Mouse (Mus musculus) liver, embryonic 15.5 days (tissue): ENCODE measurements at regions not wholly inside any gene's neighbourhood (a gene's known extent, or its start where the extent isn't known, plus 50 kb on each side); places are given as distances from the start of the nearest gene placed in this dataset.
A peak's percentile ranks its signal among the peaks of the same experiment; 100 is the strongest.

Source experiments
- ATAC-seq: fragments of 200-750 bp; cut with Nextera tagmentation; 2 replicates; pipeline ENCODE4 v1.8.0; 2017; ENCODE audit warnings: moderate number of reproducible peaks, mild to moderate bottlenecking, moderate library complexity; ENCODE audit not compliant: insufficient read depth
- H3K27ac ChIP-seq: fragments of 300-500 bp; sonication (generic); replicated peaks from 2 replicates; pipeline ENCODE4 v1.5.1; 2015; ENCODE audit warnings: mild to moderate bottlenecking, inconsistent platforms
- H3K27me3 ChIP-seq: fragments of 300-500 bp; sonication (generic); 2 replicates; pipeline ENCODE4 v1.6.1; 2015; ENCODE audit warnings: mild to moderate bottlenecking, inconsistent platforms
- H3K36me3 ChIP-seq: fragments of 300-500 bp; sonication (generic); replicated peaks from 2 replicates; pipeline ENCODE4 v1.6.1; 2015; ENCODE audit warnings: moderate library complexity, mild to moderate bottlenecking, inconsistent platforms
- H3K4me1 ChIP-seq: fragments of 300-500 bp; sonication (generic); replicated peaks from 2 replicates; pipeline ENCODE4 v1.6.1; 2015; ENCODE audit warnings: inconsistent platforms
- H3K4me2 ChIP-seq: fragments of 300-500 bp; sonication (generic); 2 replicates; pipeline ENCODE4 v1.6.1; 2015; ENCODE audit warnings: moderate library complexity, mild to moderate bottlenecking, inconsistent platforms
- H3K4me3 ChIP-seq: fragments of 300-500 bp; sonication (generic); replicated peaks from 2 replicates; pipeline ENCODE4 v1.5.1; 2015; ENCODE audit warnings: mild to moderate bottlenecking, inconsistent platforms
- H3K9ac ChIP-seq: fragments of 300-500 bp; sonication (generic); 2 replicates; pipeline ENCODE4 v1.6.1; 2015; ENCODE audit warnings: moderate library complexity, mild to moderate bottlenecking, inconsistent platforms
- H3K9me3 ChIP-seq: fragments of 300-500 bp; sonication (generic); replicated peaks from 2 replicates; pipeline ENCODE4 v1.6.1; 2016; ENCODE audit warnings: inconsistent platforms
- WGBS: fragments of 180-500 bp; shearing (Covaris S2); methylation state at CpG from one replicate; pipeline ENCODE4 v1.1.7; 2015; ENCODE audit warnings: mixed read lengths; ENCODE audit not compliant: insufficient replicate concordance; 5-methylcytosine and 5-hydroxymethylcytosine counted together

GRCm38 (mm10) chr8:80318231-80318870 is 175.2 kb upstream of the Gypa start:
- ATAC-seq = no peak
- no peaks in the 10 kb centered on the region for H3K27me3 ChIP-seq
- 54% methylated on average over 6 of the region's 6 CpGs for WGBS
- no peak overlapping the region for H3K4me3 ChIP-seq
- no peak overlapping the region for H3K27ac ChIP-seq
- no peaks in the 10 kb centered on the region for H3K9me3 ChIP-seq
- peaks cover 26% of the 10 kb centered on the region for H3K4me1 ChIP-seq
- H3K36me3 ChIP-seq = no peaks in the 10 kb centered on the region
- no peak overlapping the region for H3K9ac ChIP-seq
- no peak overlapping the region for H3K4me2 ChIP-seq

- Histone ChIP-seq H3K27ac (no peak overlapping the region), H3K9ac (no peak overlapping the region), H3K27me3 (no peaks in the 10 kb centered on the region), H3K36me3 (no peaks in the 10 kb centered on the region), H3K4me1 (peaks cover 31% of the 10 kb centered on the region), H3K4me2 (peak overlapping the region; percentile 38), H3K9me3 (no peaks in the 10 kb centered on the region), H3K4me3 (no peak overlapping the region)
- WGBS = 19% methylated on average over 13 of the region's 13 CpGs
- ATAC-seq = no peak
Observed at GRCm38 (mm10) chr8:80315371-80315770, 178.2 kb upstream of the Gypa start.

DNA sequence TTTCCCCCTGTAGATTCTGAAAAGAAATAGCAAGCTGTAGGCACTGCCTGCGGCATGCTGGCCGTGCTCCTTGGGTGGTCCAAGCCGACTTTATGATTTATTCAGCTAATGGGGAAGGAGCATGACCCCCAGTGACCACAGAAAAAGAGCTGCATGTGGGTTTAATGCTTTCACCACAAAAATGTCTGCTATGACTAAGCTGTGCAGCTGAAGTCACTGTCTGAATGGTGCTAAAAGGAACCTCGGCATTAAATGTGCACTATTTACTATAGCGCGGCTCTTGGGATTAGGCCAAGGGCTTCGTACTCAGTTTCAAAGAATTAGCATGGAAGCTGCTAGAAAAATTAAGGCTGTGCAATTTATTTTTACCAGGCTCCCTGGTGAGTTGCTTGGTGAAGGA is 178.8 kb upstream of the Gypa start:
- H3K9ac ChIP-seq = no peak overlapping the region
- H3K27me3 ChIP-seq = no peaks in the 10 kb centered on the region
- peaks cover 31% of the 10 kb centered on the region for H3K4me1 ChIP-seq
- no peak; the same call in 1 of the 2 replicates for ATAC-seq
- H3K4me2 ChIP-seq = peak overlapping the region; percentile 38
- H3K9me3 ChIP-seq = no peaks in the 10 kb centered on the region
- H3K4me3 ChIP-seq = no peak overlapping the region
- H3K36me3 ChIP-seq = no peaks in the 10 kb centered on the region
- no peak overlapping the region for H3K27ac ChIP-seq
- 14% methylated on average over 7 of the region's 7 CpGs for WGBS

- Histone ChIP-seq H3K4me1 (peaks cover 31% of the 10 kb centered on the region), H3K9me3 (no peaks in the 10 kb centered on the region), H3K4me2 (no peak overlapping the region), H3K27ac (peak overlapping the region; percentile 21; the same call in 1 of the 2 replicates), H3K27me3 (no peaks in the 10 kb centered on the region), H3K4me3 (no peak overlapping the region), H3K9ac (no peak overlapping the region), H3K36me3 (no peaks in the 10 kb centered on the region)
- peak; percentile 63 for ATAC-seq
- WGBS = 6% methylated on average over 12 of the region's 12 CpGs
Observed at GRCm38 (mm10) chr8:80313883-80314635, 179.5 kb upstream of the Gypa start.

GRCm38 (mm10) chr8:80307761-80308160 is 185.8 kb upstream of the Gypa start:
- 64% methylated on average over 4 of the region's 4 CpGs for WGBS
- no peak overlapping the region for H3K27ac ChIP-seq
- no peak overlapping the region for H3K4me3 ChIP-seq
- ATAC-seq = no peak
- no peaks in the 10 kb centered on the region for H3K9me3 ChIP-seq
- H3K9ac ChIP-seq = no peak overlapping the region
- H3K4me2 ChIP-seq = no peak overlapping the region
- H3K4me1 ChIP-seq = peaks cover 4% of the 10 kb centered on the region; the same call in 1 of the 2 replicates
- no peaks in the 10 kb centered on the region for H3K27me3 ChIP-seq
- H3K36me3 ChIP-seq = no peaks in the 10 kb centered on the region

DNA sequence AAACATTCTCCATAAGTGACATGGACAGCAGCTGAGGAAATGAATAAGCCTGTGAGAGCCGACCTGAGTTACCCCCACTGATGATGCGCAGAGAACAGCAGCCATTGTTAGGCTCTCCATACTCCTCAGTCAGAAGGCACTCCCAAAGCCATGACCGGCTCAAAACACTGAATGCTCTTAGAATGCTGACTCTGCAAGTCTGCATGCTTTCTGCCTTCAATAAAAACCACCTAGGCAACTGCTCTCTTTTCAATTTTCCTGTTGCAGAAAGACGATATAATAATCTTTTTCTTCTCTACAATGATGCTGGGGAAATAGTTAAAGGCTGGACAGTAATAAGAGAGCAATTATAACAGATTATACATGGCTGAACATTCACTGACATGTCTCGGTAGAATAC is 195.0 kb upstream of the Gypa start:
- H3K27me3 ChIP-seq = no peaks in the 10 kb centered on the region
- no peaks in the 10 kb centered on the region for H3K9me3 ChIP-seq
- H3K4me2 ChIP-seq = no peak overlapping the region
- ATAC-seq = no peak
- no peaks in the 10 kb centered on the region for H3K4me1 ChIP-seq
- H3K9ac ChIP-seq = no peak overlapping the region
- 59% methylated on average over 5 of the region's 5 CpGs for WGBS
- no peak overlapping the region for H3K4me3 ChIP-seq
- H3K27ac ChIP-seq = no peak overlapping the region
- H3K36me3 ChIP-seq = no peaks in the 10 kb centered on the region

GRCm38 (mm10) chr8:80290311-80290710 is 203.3 kb upstream of the Gypa start:
- no peak for ATAC-seq
- Histone ChIP-seq H3K4me2 (no peak overlapping the region), H3K27me3 (no peaks in the 10 kb centered on the region), H3K27ac (no peak overlapping the region), H3K9ac (no peak overlapping the region), H3K36me3 (no peaks in the 10 kb centered on the region), H3K4me1 (no peaks in the 10 kb centered on the region), H3K4me3 (no peak overlapping the region), H3K9me3 (no peaks in the 10 kb centered on the region)
- 49% methylated on average over 1 of the region's 1 CpGs for WGBS

DNA sequence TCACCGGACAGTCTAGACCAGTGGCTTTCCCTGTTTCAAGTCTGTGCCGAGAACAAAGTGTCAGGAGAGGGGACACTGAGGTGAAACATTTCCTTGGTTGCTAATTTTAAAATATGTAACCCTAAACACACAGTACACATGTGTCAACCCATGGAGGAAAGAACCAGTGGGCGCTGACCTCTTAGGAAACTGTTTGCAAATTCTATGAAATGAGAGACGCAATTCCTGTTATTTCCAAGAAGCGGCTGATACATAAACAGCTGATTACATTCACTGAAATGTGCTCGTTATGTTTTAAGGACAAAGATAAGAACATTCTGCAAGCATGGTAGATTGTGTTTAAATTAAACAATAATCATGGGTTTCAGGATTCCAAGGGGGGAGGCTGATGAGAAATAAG is 204.3 kb upstream of the Gypa start:
- WGBS = 59% methylated on average over 6 of the region's 6 CpGs
- no peaks in the 10 kb centered on the region for H3K36me3 ChIP-seq

GRCm38 (mm10) chr8:80268910-80269460 is 211.2 kb upstream of the Hhip start:
- H3K4me3 ChIP-seq = no peak overlapping the region
- H3K27me3 ChIP-seq = no peaks in the 10 kb centered on the region
- H3K4me2 ChIP-seq = no peak overlapping the region
- no peaks in the 10 kb centered on the region for H3K36me3 ChIP-seq
- no peak overlapping the region for H3K9ac ChIP-seq
- no peaks in the 10 kb centered on the region for H3K4me1 ChIP-seq
- no peak overlapping the region for H3K27ac ChIP-seq
- ATAC-seq = no peak
- 69% methylated on average over 7 of the region's 7 CpGs for WGBS
- no peaks in the 10 kb centered on the region for H3K9me3 ChIP-seq

More for the DNA sequence above, 204.3 kb upstream of the Gypa start:
- no peak overlapping the region for H3K4me3 ChIP-seq
- H3K4me1 ChIP-seq = no peaks in the 10 kb centered on the region
- H3K27ac ChIP-seq = no peak overlapping the region
- H3K27me3 ChIP-seq = no peaks in the 10 kb centered on the region
- no peak for ATAC-seq
- no peak overlapping the region for H3K4me2 ChIP-seq
- no peaks in the 10 kb centered on the region for H3K9me3 ChIP-seq
- H3K9ac ChIP-seq = no peak overlapping the region

DNA sequence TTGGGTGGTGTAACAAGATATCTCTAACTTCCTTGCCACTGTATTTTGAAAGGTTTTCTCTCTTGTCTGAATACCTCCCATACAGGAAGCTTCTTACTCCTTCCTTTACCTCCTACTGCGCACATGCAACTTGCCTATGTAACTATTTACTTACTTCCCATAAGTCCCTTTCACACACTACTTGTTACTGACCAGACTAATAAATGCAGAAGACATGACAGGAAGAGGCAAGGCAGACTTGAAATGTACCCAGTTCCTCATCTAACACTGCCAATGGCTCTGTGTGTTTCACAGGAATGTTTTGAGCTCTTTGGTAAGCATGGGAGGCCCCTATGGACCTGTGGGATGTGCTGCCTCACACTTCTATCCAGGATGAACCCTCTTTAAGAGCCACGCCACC is 207.1 kb upstream of the Hhip start:
- H3K4me3 ChIP-seq = no peak overlapping the region
- no peaks in the 10 kb centered on the region for H3K36me3 ChIP-seq
- H3K27ac ChIP-seq = no peak overlapping the region
- H3K27me3 ChIP-seq = no peaks in the 10 kb centered on the region
- no peaks in the 10 kb centered on the region for H3K4me1 ChIP-seq
- 51% methylated on average over 2 of the region's 2 CpGs for WGBS
- H3K9ac ChIP-seq = no peak overlapping the region
- no peaks in the 10 kb centered on the region for H3K9me3 ChIP-seq
- H3K4me2 ChIP-seq = no peak overlapping the region
- ATAC-seq = no peak

DNA sequence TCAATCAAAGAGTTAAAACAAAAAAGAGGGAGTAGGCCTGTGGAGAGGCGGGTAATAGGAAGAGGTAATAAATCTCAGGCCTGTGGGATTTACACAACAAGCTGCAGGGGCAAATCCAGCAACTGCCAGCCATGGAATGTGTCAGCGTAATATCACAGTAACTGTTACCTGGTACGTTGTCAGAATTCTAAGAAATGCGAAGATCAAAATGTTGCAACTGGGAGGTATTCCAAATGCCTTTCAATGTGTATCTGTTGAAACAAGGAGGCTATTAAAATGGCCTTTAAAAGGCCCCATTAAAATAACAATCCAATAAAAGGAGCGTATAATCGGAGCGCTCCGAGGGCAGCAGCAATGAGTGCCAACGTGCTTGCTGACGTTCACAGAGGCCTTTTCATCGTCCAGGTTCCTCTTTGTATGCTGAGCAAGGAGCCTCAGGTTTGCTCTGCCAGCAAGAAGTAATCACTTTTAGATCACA is 205.7 kb upstream of the Hhip start:
- ATAC-seq = no peak

More for the DNA sequence above, 205.7 kb upstream of the Hhip start:
- no peak overlapping the region for H3K4me3 ChIP-seq
- no peaks in the 10 kb centered on the region for H3K9me3 ChIP-seq
- H3K9ac ChIP-seq = no peak overlapping the region
- no peak overlapping the region for H3K4me2 ChIP-seq
- WGBS = 53% methylated on average over 11 of the region's 11 CpGs
- no peak overlapping the region for H3K27ac ChIP-seq
- no peaks in the 10 kb centered on the region for H3K36me3 ChIP-seq
- no peaks in the 10 kb centered on the region for H3K4me1 ChIP-seq
- no peaks in the 10 kb centered on the region for H3K27me3 ChIP-seq
